Mouse (Mus musculus) midbrain, embryonic 11.5 days (tissue): ENCODE data around the gene Lingo1. TPM values are rescaled to one million over a fixed set of nuclear protein-coding genes. Genes with fewer than 3 reads are reported as not detected.

ENCODE experiments used
- ATAC-seq: fragments of 200-750 bp; cut with Nextera tagmentation; 2 replicates; pipeline ENCODE4 v1.8.0; 2017; ENCODE audit warnings: moderate TSS enrichment, moderate library complexity; ENCODE audit not compliant: low FRiP score
- DNase-seq: peaks from one replicate; pipeline ENCODE4 v3.0.0; 2015; ENCODE audit warnings: low spot score; ENCODE audit errors: missing footprints
- H3K27ac ChIP-seq: fragments of 300-500 bp; sonication (generic); 2 replicates; pipeline ENCODE4 v1.5.1; 2014; ENCODE audit warnings: low read depth, low read length
- H3K27me3 ChIP-seq: fragments of 300-500 bp; sonication (generic); 2 replicates; pipeline ENCODE4 v1.6.1; 2014; ENCODE audit warnings: mild to moderate bottlenecking, low read length, moderate library complexity, mixed read lengths; ENCODE audit not compliant: control insufficient read depth, insufficient read depth
- H3K36me3 ChIP-seq: fragments of 300-500 bp; sonication (generic); 2 replicates; pipeline ENCODE4 v1.6.1; 2014; ENCODE audit warnings: mild to moderate bottlenecking, low read length, moderate library complexity, mixed read lengths; ENCODE audit not compliant: control insufficient read depth, insufficient read depth
- H3K4me1 ChIP-seq: fragments of 300-500 bp; sonication (generic); 2 replicates; pipeline ENCODE4 v1.6.1; 2014; ENCODE audit warnings: low read length; ENCODE audit not compliant: control insufficient read depth, insufficient read depth
- H3K4me2 ChIP-seq: fragments of 300-500 bp; sonication (generic); 2 replicates; pipeline ENCODE4 v1.6.1; 2014; ENCODE audit warnings: mild to moderate bottlenecking, moderate library complexity
- H3K4me3 ChIP-seq: fragments of 300-500 bp; sonication (generic); 2 replicates; pipeline ENCODE4 v1.5.1; 2014; ENCODE audit warnings: low read depth, low read length
- H3K9ac ChIP-seq: fragments of 300-500 bp; sonication (generic); 2 replicates; pipeline ENCODE4 v1.6.1; 2014; ENCODE audit warnings: low read length
- H3K9me3 ChIP-seq: fragments of 300-500 bp; sonication (generic); 2 replicates; pipeline ENCODE4 v1.6.1; 2016; ENCODE audit warnings: low read length; ENCODE audit not compliant: control insufficient read depth
- WGBS: fragments of 180-500 bp; shearing (Covaris S2); extraction: QIAGEN DNeasy Blood & Tissue Kit; methylation state at CpG from one replicate; pipeline ENCODE4 v1.1.7; 2014; 5-methylcytosine and 5-hydroxymethylcytosine counted together
- polyA plus RNA-seq: library from polyadenylated mRNA; unstranded; fragments of >200 nt; fragmentation: Nextera tagmentation; extraction: Ambion mirVana; gene quantifications from 2 replicates; pipeline ENCODE4 v1.2.1, GENCODE M21; 2014

Lingo1 gene
- polyA plus RNA-seq, 1 experiment from 2014 or later, result 4.3 TPM

GRCm38 (mm10) chr9:56698715-56699370 is 97.4 kb downstream of the Lingo1 start:
- no peaks in the 10 kb centered on the region for H3K4me1 ChIP-seq
- no peak overlapping the region for H3K27ac ChIP-seq
- no peak overlapping the region for H3K4me2 ChIP-seq
- H3K9ac ChIP-seq, result no peak overlapping the region
- no peaks in the 10 kb centered on the region for H3K9me3 ChIP-seq
- no peak for ATAC-seq
- no peaks in the 10 kb centered on the region for H3K36me3 ChIP-seq
- no peak overlapping the region for H3K4me3 ChIP-seq
- no peaks in the 10 kb centered on the region for H3K27me3 ChIP-seq
- no peak for DNase-seq
- 81% methylated on average over 7 of the region's 7 CpGs for WGBS

GRCm38 (mm10) chr9:56694079-56694478 is 102.2 kb downstream of the Lingo1 start:
- Histone ChIP-seq H3K27ac (no peak overlapping the region), H3K4me1 (no peaks in the 10 kb centered on the region), H3K4me3 (no peak overlapping the region), H3K9me3 (no peaks in the 10 kb centered on the region), H3K27me3 (no peaks in the 10 kb centered on the region), H3K9ac (no peak overlapping the region), H3K36me3 (no peaks in the 10 kb centered on the region), H3K4me2 (no peak overlapping the region)
- ATAC-seq (no peak), DNase-seq (no peak)
- 77% methylated on average over 3 of the region's 3 CpGs for WGBS

GRCm38 (mm10) chr9:56691226-56691625 is 105.0 kb downstream of the Lingo1 start:
- DNase-seq (no peak), ATAC-seq (no peak)
- Histone ChIP-seq H3K4me1 (0 out of 2 replicates have a peak, but pooled peaks cover 2% of the 10 kb centered on the region), H3K9ac (no peak overlapping the region), H3K9me3 (no peaks in the 10 kb centered on the region), H3K4me2 (no peak overlapping the region), H3K36me3 (no peaks in the 10 kb centered on the region), H3K27ac (no peak overlapping the region), H3K4me3 (no peak overlapping the region), H3K27me3 (no peaks in the 10 kb centered on the region)
- WGBS, result 80% methylated on average over 3 of the region's 3 CpGs

GRCm38 (mm10) chr9:56690679-56691078 is 105.6 kb downstream of the Lingo1 start:
- no peaks in the 10 kb centered on the region for H3K9me3 ChIP-seq
- DNase-seq (no peak), ATAC-seq (no peak)
- H3K27me3 ChIP-seq, result no peaks in the 10 kb centered on the region
- no peak overlapping the region for H3K9ac ChIP-seq
- H3K27ac ChIP-seq, result no peak overlapping the region
- H3K4me1 ChIP-seq, result 0 out of 2 replicates have a peak, but pooled peaks cover 2% of the 10 kb centered on the region
- no peak overlapping the region for H3K4me3 ChIP-seq
- 74% methylated on average over 1 of the region's 1 CpGs for WGBS
- H3K36me3 ChIP-seq, result no peaks in the 10 kb centered on the region
- H3K4me2 ChIP-seq, result no peak overlapping the region

- Histone ChIP-seq H3K4me1 (0 out of 2 replicates have a peak, but pooled peaks cover 2% of the 10 kb centered on the region), H3K9ac (no peak overlapping the region), H3K9me3 (no peaks in the 10 kb centered on the region), H3K4me2 (no peak overlapping the region), H3K4me3 (no peak overlapping the region), H3K36me3 (no peaks in the 10 kb centered on the region), H3K27me3 (no peaks in the 10 kb centered on the region), H3K27ac (no peak overlapping the region)
- DNase-seq (no peak), ATAC-seq (no peak)
- WGBS, result 85% methylated on average over 5 of the region's 5 CpGs
These were observed 108.8 kb downstream of the Lingo1 start for GRCm38 (mm10) chr9:56687490-56687889.

GRCm38 (mm10) chr9:56687145-56687477 is 109.2 kb downstream of the Lingo1 start:
- no peak for ATAC-seq

GRCm38 (mm10) chr9:56686339-56687144 is 109.7 kb downstream of the Lingo1 start:
- H3K27me3 ChIP-seq, result no peaks in the 10 kb centered on the region
- H3K4me2 ChIP-seq, result no peak overlapping the region
- H3K9me3 ChIP-seq, result no peaks in the 10 kb centered on the region
- H3K9ac ChIP-seq, result no peak overlapping the region
- ATAC-seq, result no peak
- H3K4me1 ChIP-seq, result 0 out of 2 replicates have a peak, but pooled peaks cover 2% of the 10 kb centered on the region
- H3K4me3 ChIP-seq, result no peak overlapping the region
- no peaks in the 10 kb centered on the region for H3K36me3 ChIP-seq
- no peak for DNase-seq
- no peak overlapping the region for H3K27ac ChIP-seq
- WGBS, result 72% methylated on average over 14 of the region's 14 CpGs

More at GRCm38 (mm10) chr9:56687145-56687477, 109.2 kb downstream of the Lingo1 start:
- 69% methylated on average over 1 of the region's 1 CpGs for WGBS
- 0 out of 2 replicates have a peak, but pooled peaks cover 2% of the 10 kb centered on the region for H3K4me1 ChIP-seq
- H3K9me3 ChIP-seq, result no peaks in the 10 kb centered on the region
- no peaks in the 10 kb centered on the region for H3K27me3 ChIP-seq
- no peak overlapping the region for H3K27ac ChIP-seq
- H3K4me3 ChIP-seq, result no peak overlapping the region
- no peak overlapping the region for H3K9ac ChIP-seq
- H3K4me2 ChIP-seq, result no peak overlapping the region
- no peaks in the 10 kb centered on the region for H3K36me3 ChIP-seq
- DNase-seq, result no peak

GRCm38 (mm10) chr9:56682826-56683225 is 113.4 kb downstream of the Lingo1 start:
- H3K4me2 ChIP-seq, result no peak overlapping the region
- H3K4me1 ChIP-seq, result 0 out of 2 replicates have a peak, but pooled peaks cover 2% of the 10 kb centered on the region
- WGBS, result 49% methylated on average over 4 of the region's 4 CpGs
- H3K27ac ChIP-seq, result no peak overlapping the region
- DNase-seq (no peak), ATAC-seq (no peak)
- H3K9ac ChIP-seq, result no peak overlapping the region
- H3K9me3 ChIP-seq, result no peaks in the 10 kb centered on the region
- H3K27me3 ChIP-seq, result no peaks in the 10 kb centered on the region
- H3K36me3 ChIP-seq, result no peaks in the 10 kb centered on the region
- no peak overlapping the region for H3K4me3 ChIP-seq

GRCm38 (mm10) chr9:56681950-56682349 is 114.3 kb downstream of the Lingo1 start:
- WGBS, result 83% methylated on average over 7 of the region's 7 CpGs
- Histone ChIP-seq H3K9ac (no peak overlapping the region), H3K9me3 (no peaks in the 10 kb centered on the region), H3K4me2 (no peak overlapping the region), H3K4me1 (0 out of 2 replicates have a peak, but pooled peaks cover 2% of the 10 kb centered on the region), H3K4me3 (no peak overlapping the region), H3K27ac (no peak overlapping the region), H3K27me3 (no peaks in the 10 kb centered on the region), H3K36me3 (no peaks in the 10 kb centered on the region)
- no peak for ATAC-seq
- DNase-seq, result no peak
